Mouse (Mus musculus) ES-E14 (cell line): Measurements from ENCODE around the gene Rfc2. TPM values are rescaled to one million over a fixed set of nuclear protein-coding genes. Genes with fewer than 3 reads are reported as not detected.

Experiments
- DNase-seq: peaks from one replicate; pipeline ENCODE4 v3.0.0-alpha.2; 2013; ENCODE audit warnings: low read depth, low spot score
- H3K27ac ChIP-seq: 2 replicates; pipeline ENCODE4 v1.5.1; 2012; ENCODE audit warnings: low read depth, mild to moderate bottlenecking, low read length, moderate library complexity, mixed read lengths; ENCODE audit not compliant: poor library complexity, insufficient read depth, severe bottlenecking
- H3K36me3 ChIP-seq: 2 replicates; pipeline ENCODE4 v1.6.1; 2012; ENCODE audit warnings: mild to moderate bottlenecking, low read length, moderate library complexity, mixed read lengths; ENCODE audit not compliant: control insufficient read depth, poor library complexity, insufficient read depth, severe bottlenecking
- H3K4me1 ChIP-seq, 2 experiments: fragments of 150-350 bp in 1 of 2; sonication (generic) in 1 of 2; 2 replicates each; pipeline ENCODE4 v1.6.1; 2012; ENCODE audit warnings: low read length in 2 of 2, mild to moderate bottlenecking in 1 of 2, mixed read lengths in 1 of 2; ENCODE audit not compliant: control insufficient read depth in 2 of 2, insufficient read depth in 2 of 2, poor library complexity in 1 of 2
- H3K4me3 ChIP-seq, 2 experiments: fragments of 150-350 bp in 1 of 2; sonication (generic) in 1 of 2; 2 replicates each; pipeline ENCODE4 v1.5.1; 2012; ENCODE audit warnings: low read length in 2 of 2, low read depth in 1 of 2, mild to moderate bottlenecking in 1 of 2, mixed read lengths in 1 of 2; ENCODE audit not compliant: insufficient read depth in 1 of 2, poor library complexity in 1 of 2, severe bottlenecking in 1 of 2
- H3K9ac ChIP-seq: 2 replicates; pipeline ENCODE4 v1.6.1; 2012; ENCODE audit warnings: low read depth, mild to moderate bottlenecking, low read length, mixed read lengths; ENCODE audit not compliant: poor library complexity, insufficient read depth, severe bottlenecking
- H3K9me3 ChIP-seq: fragments of 150-350 bp; sonication (generic); 2 replicates; pipeline ENCODE4 v1.6.1; 2012; ENCODE audit warnings: low read depth, mild to moderate bottlenecking, low read length; ENCODE audit not compliant: control insufficient read depth, insufficient read depth
- CHD2 ChIP-seq: IDR thresholded peaks from 2 replicates; pipeline ENCODE4 v1.6.1; 2014; ENCODE audit warnings: mild to moderate bottlenecking, low read depth, low read length, inconsistent platforms
- HCFC1 ChIP-seq: IDR thresholded peaks from 2 replicates; pipeline ENCODE4 v1.6.1; 2012; ENCODE audit warnings: low read length, inconsistent platforms, borderline replicate concordance; ENCODE audit not compliant: insufficient read depth
- MAFK ChIP-seq: IDR thresholded peaks from 2 replicates; pipeline ENCODE4 v1.6.1; 2014; ENCODE audit warnings: mild to moderate bottlenecking, low read depth, low read length, inconsistent platforms; ENCODE audit not compliant: insufficient read depth
- ZC3H11A ChIP-seq: IDR thresholded peaks from 2 replicates; pipeline ENCODE4 v1.6.1; 2012; ENCODE audit warnings: low read depth, mild to moderate bottlenecking, inconsistent platforms, low read length, borderline replicate concordance
- ZNF384 ChIP-seq: IDR thresholded peaks from 2 replicates; pipeline ENCODE4 v1.6.1; 2012; ENCODE audit warnings: low read depth, low read length, inconsistent platforms
- in situ Hi-C, 2 experiments: fragments of 600-800 bp; cut with MboI; formaldehyde crosslinking; loops; one replicate each; pipeline ENCODE4 v1.15.1; 2025; ENCODE audit warnings: low sequenced_read_pairs in 2 of 2, inconsistent platforms in 1 of 2; ENCODE audit not compliant: unreplicated experiment in 2 of 2
- total RNA-seq: library from RNA; depleted of rRNA; stranded (reverse); fragments of 300-350 nt; gene quantifications from 2 replicates; pipeline ENCODE4 v1.2.3, GENCODE M21; 2012

Gene Rfc2
- total RNA-seq, 1 experiment, result 168 TPM

GRCm38 (mm10) chr5:134540881-134541280, 40.3 kb upstream of the Rfc2 start:
- Histone ChIP-seq H3K36me3 (no peaks in the 10 kb centered on the region), H3K9me3 (no peaks in the 10 kb centered on the region), H3K27ac (no peak overlapping the region), H3K4me3 (no peak overlapping the region), H3K4me1 (peaks cover 7 to 29% of the 10 kb centered on the region in 2 experiments; a peak in 3 of 4 replicates), H3K9ac (no peak overlapping the region)
- in situ Hi-C loops, result no loop called here
- no peak for TF ChIP-seq CHD2
- no peak for TF ChIP-seq ZC3H11A
- no peak for TF ChIP-seq ZNF384
- TF ChIP-seq MAFK, result no peak
- no peak for DNase-seq

- no peak overlapping the region for H3K27ac ChIP-seq
- DNase-seq, result no peak
- TF ChIP-seq ZC3H11A (no peak), CHD2 (no peak), ZNF384 (no peak), MAFK (no peak), HCFC1 (no peak)
- H3K4me1 ChIP-seq, result peaks cover 7 to 29% of the 10 kb centered on the region in 2 experiments; a peak in 3 of 4 replicates
- no peaks in the 10 kb centered on the region for H3K9me3 ChIP-seq
- H3K9ac ChIP-seq, result no peak overlapping the region
- in situ Hi-C loops, result no loop called here
- H3K4me3 ChIP-seq, result no peak overlapping the region
- no peaks in the 10 kb centered on the region for H3K36me3 ChIP-seq
Observed at GRCm38 (mm10) chr5:134541640-134542039, 39.5 kb upstream of the Rfc2 start.

- in situ Hi-C loops, result no loop called here
- Histone ChIP-seq H3K4me1 (peaks cover 5 to 21% of the 10 kb centered on the region in 2 experiments; a peak in 2 of 4 replicates), H3K27ac (no peak overlapping the region; the same call in 1 of the 2 replicates)
Observed at GRCm38 (mm10) chr5:134544516-134545241, 36.5 kb upstream of the Rfc2 start.

GRCm38 (mm10) chr5:134545242-134545629, 35.9 kb upstream of the Rfc2 start:
- Histone ChIP-seq H3K9me3 (no peaks in the 10 kb centered on the region), H3K27ac (no peak overlapping the region), H3K4me3 (no peak overlapping the region), H3K36me3 (no peaks in the 10 kb centered on the region), H3K4me1 (peaks cover 5 to 16% of the 10 kb centered on the region in 2 experiments; a peak in 2 of 4 replicates), H3K9ac (no peak overlapping the region)
- TF ChIP-seq ZC3H11A (no peak), HCFC1 (no peak), ZNF384 (no peak), MAFK (no peak), CHD2 (no peak)
- in situ Hi-C loops, result no loop called here
- no peak for DNase-seq

More at GRCm38 (mm10) chr5:134544516-134545241, 36.5 kb upstream of the Rfc2 start:
- no peak for DNase-seq
- Histone ChIP-seq H3K36me3 (no peaks in the 10 kb centered on the region), H3K4me3 (no peak overlapping the region), H3K9ac (no peak overlapping the region), H3K9me3 (no peaks in the 10 kb centered on the region)
- no peak for TF ChIP-seq ZNF384
- no peak for TF ChIP-seq ZC3H11A
- no peak for TF ChIP-seq HCFC1
- no peak for TF ChIP-seq MAFK
